Mouse (Mus musculus) small intestine, adult 2 months (tissue): Measurements from ENCODE around the gene Gm49405. TPM values are rescaled to one million over a fixed set of nuclear protein-coding genes. Genes with fewer than 3 reads are reported as not detected.
"Not testable (repeated sequence)": the region's sequence is repeated elsewhere in the genome, so short reads cannot be mapped to it uniquely, and the experiment has no call there.

Experiments
- H3K27ac ChIP-seq: fragments of 200-500 bp; 2 replicates; pipeline ENCODE4 v1.5.1; 2012; ENCODE audit warnings: low read depth, low read length, control low read depth, inconsistent platforms; ENCODE audit not compliant: insufficient read depth
- H3K27me3 ChIP-seq: fragments of 200-500 bp; 2 replicates; pipeline ENCODE4 v1.6.1; 2012; ENCODE audit warnings: mild to moderate bottlenecking, moderate library complexity, low read length, inconsistent platforms; ENCODE audit not compliant: control insufficient read depth, insufficient read depth
- H3K36me3 ChIP-seq: fragments of 200-500 bp; 2 replicates; pipeline ENCODE4 v1.6.1; 2012; ENCODE audit warnings: mild to moderate bottlenecking, low read length, control low read depth, inconsistent platforms; ENCODE audit not compliant: control insufficient read depth, insufficient read depth
- H3K4me1 ChIP-seq: fragments of 200-500 bp; 2 replicates; pipeline ENCODE4 v1.6.1; 2012; ENCODE audit warnings: low read length, inconsistent platforms, mixed read lengths; ENCODE audit not compliant: control insufficient read depth, insufficient read depth, insufficient read length
- H3K4me3 ChIP-seq: fragments of 200-500 bp; 2 replicates; pipeline ENCODE4 v1.5.1; 2012; ENCODE audit warnings: low read depth, mild to moderate bottlenecking, control low read depth, inconsistent platforms, low read length, moderate library complexity
- CTCF ChIP-seq: fragments of 200-500 bp; IDR thresholded peaks from 2 replicates; pipeline ENCODE4 v1.5.1; 2012; ENCODE audit warnings: low read depth, mild to moderate bottlenecking, control low read depth, inconsistent platforms, low read length, moderate library complexity, mixed read lengths; ENCODE audit not compliant: insufficient replicate concordance, insufficient read length; ENCODE audit errors: extremely low read depth
- POLR2A ChIP-seq: fragments of 200-500 bp; IDR thresholded peaks from 2 replicates; pipeline ENCODE4 v1.6.1; 2012; ENCODE audit warnings: low read depth, mild to moderate bottlenecking, control low read depth, inconsistent platforms, low read length, moderate library complexity
- WGBS: fragments of 180-500 bp; shearing (Covaris S2); methylation state at CpG from one replicate; pipeline ENCODE4 v1.1.7; 2018; 5-methylcytosine and 5-hydroxymethylcytosine counted together
- polyA plus RNA-seq: library from polyadenylated mRNA; depleted of rRNA; stranded (reverse); fragments of >200 nt; gene quantifications from 2 replicates; pipeline ENCODE4 v1.2.3, GENCODE M21; 2012

The Gm49405 gene
- polyA plus RNA-seq, 1 experiment = 0.90 TPM

DNA sequence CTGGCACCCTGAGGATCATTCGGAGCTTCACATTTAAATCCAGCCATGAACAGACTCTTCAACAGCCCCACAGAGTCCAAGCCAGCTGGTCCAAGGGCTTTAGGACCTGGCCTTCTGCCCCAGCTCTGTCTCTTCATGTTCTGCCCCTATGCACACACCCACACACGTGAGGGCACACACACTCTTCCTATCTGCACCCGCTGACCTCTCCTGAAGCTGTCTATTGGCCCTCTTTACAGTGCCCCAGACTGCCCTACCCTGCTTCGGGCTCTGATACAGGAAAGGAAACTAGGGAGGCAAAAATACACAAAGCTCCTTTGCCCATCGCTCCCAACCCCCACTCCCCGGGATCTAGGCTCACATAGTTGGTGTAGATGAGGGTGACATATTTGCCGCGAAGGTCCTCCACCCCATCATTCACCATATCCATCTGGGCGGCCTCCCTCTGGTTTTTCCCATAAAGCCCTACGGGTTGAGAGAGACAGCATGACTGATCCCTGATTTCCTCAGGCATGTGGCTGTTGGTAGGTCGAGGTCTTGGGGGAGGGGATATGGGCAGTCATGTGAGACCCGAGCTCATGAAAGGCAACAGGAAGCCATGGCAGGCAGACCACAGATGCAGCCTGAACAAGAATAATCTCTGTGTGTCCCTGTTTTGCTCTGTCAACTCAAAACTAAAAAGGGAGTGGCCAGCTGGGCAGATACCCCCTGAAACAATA is 36.1 kb downstream of the Gm49405 start:
- 29% methylated on average over 12 of the region's 12 CpGs for WGBS
- Histone ChIP-seq H3K4me3 (peak overlapping the region; percentile 55), H3K4me1 (peaks cover 19% of the 10 kb centered on the region), H3K27me3 (no peaks in the 10 kb centered on the region), H3K36me3 (peaks cover 6% of the 10 kb centered on the region), H3K27ac (peak overlapping the region; percentile 93)
- TF ChIP-seq POLR2A (0 out of 2 replicates have a peak, but pooled peaks have one; percentile 29), CTCF (no peak)

DNA sequence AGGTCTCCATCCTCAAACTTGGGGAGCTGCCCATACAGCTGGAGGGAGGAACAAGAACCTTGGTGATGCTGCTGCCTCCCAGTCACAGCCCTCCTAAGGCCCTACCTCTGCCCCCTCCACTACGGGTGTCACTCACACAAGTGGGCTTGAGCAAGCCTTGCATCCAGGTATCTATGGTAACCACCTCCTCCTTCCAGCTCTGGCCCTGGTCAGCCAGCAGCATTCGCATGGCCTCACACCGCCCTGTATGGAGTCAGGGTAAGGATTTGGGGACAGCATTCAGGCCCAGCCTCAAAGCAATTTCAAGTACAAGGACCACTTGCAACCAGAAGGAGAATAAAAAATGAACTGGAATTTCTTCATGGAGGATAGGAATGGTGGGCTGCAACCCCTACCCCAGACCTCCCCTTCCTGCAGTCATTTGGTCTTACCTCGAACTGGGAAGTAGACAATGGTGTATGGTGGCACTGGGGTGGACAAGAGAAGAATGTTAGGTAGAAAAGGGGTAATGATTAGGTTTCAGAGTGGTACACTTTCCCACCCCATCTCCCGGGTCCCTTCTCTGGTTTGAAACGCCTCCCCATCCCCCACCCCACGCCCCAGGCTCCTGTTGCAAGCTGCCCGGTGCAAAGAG is 36.8 kb downstream of the Gm49405 start:
- not testable (repeated sequence) for H3K36me3 ChIP-seq, H3K27me3 ChIP-seq
- Histone ChIP-seq H3K27ac (peak overlapping the region; percentile 65), H3K4me3 (peak overlapping the region; percentile 89), H3K4me1 (peaks cover 22% of the 10 kb centered on the region)
- 16% methylated on average over 7 of the region's 8 CpGs for WGBS

DNA sequence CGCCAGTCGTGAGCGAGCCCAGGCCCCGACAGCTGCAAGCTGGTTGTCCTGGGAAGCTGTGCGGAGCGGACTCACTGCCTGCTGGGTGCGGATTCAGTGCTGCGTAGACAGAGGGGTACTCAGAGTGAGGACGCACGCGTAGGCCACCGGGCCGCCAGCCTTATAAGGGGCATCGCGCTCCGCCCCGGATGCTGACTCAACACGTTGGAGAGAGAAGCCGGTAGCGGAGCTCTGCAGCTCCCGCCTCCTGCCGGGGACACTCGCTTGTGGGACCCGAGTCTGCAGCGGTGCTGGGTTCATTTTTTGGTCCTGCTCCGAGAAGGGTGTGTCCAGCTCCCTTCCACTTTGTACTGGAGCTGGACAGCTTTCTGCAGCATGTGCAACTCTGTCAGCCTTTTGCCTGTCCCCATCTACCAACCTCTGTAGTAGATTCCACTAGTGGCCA is 37.4 kb downstream of the Gm49405 start, which contains the start of gene Gstp1:
Gstp1 (minus strand) TSS at position 198 of the 445 bp plus-strand sequence.
- H3K4me3 ChIP-seq = peak within 1 kb of the TSS; percentile 89
- TF ChIP-seq POLR2A (peak; percentile 93), CTCF (peak; percentile 48; the same call in 1 of the 2 replicates)
- under 1% methylated on average over 26 of the region's 26 CpGs for WGBS
- peak within 1 kb of the TSS; percentile 93 for H3K27ac ChIP-seq
- H3K27me3 ChIP-seq = no peaks in the 10 kb centered on the region
- peaks cover 6% of the 10 kb centered on the region for H3K36me3 ChIP-seq
- peaks cover 20% of the 10 kb centered on the region; the same call in 1 of the 2 replicates for H3K4me1 ChIP-seq

DNA sequence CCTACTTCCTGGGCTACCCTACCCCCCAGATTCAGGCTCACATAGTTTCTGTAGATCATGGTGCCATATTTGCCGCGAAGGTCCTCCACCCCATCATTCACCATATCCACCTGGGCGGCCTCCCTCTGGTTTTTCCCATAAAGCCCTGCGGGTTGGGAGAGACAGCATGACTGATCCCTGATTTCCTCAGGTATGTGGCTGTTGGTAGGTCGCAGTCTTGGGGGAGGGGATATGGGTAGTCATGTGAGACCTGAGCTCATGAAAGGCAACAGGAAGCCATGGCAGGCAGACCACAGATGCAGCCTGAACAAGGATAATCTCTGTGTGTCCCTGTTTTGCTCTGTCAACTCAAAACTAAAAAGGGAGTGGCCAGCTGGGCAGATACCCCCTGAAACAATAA is 40.5 kb downstream of the Gm49405 start:
- 89% methylated on average over 5 of the region's 5 CpGs for WGBS
- H3K4me3 ChIP-seq, H3K27me3 ChIP-seq, H3K36me3 ChIP-seq, H3K4me1 ChIP-seq, H3K27ac ChIP-seq: not testable (repeated sequence)

DNA sequence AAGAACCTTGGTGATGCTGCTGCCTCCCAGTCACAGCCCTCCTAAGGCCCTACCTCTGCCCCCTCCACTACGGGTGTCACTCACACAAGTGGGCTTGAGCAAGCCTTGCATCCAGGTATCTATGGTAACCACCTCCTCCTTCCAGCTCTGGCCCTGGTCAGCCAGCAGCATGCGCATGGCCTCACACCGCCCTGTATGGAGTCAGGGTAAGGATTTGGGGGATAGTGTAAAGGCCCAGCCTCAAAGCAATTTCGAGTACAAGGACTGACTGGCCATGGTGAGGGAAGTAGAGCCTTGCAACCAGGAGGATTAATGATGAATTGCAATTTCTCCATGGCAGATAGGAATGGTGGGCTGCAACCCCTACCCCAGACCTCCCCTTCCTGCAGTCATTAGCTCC is 41.1 kb downstream of the Gm49405 start:
- Histone ChIP-seq H3K4me3 (peak overlapping the region; percentile 64), H3K27ac (peak overlapping the region; percentile 63)
- not testable (repeated sequence) for H3K4me1 ChIP-seq, H3K36me3 ChIP-seq, H3K27me3 ChIP-seq
- 89% methylated on average over 4 of the region's 4 CpGs for WGBS

DNA sequence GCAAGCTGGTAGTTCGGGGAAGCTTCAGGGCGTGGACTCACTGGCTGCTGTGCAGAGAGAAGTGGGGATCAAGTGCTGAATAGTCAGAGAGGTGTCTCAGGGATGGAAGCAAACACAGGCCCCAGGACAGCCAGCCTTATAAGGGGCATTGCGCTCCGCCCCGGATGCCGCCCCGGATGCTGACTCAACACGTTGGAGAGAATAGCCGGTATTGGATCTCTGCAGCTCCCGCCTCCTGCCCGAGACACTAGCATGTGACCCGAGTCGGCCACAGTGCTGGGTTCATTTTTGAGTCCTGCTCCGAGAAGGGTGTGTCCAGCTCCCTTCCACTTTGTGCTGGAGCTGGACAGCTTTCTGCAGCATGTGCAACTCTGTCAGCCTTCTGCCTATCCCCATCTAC is 41.7 kb downstream of the Gm49405 start:
- H3K27ac ChIP-seq = peak overlapping the region; percentile 64
- H3K27me3 ChIP-seq = no peaks in the 10 kb centered on the region
- H3K4me3 ChIP-seq = peak overlapping the region; percentile 64
- no peak for TF ChIP-seq CTCF
- TF ChIP-seq POLR2A = peak; percentile 52; the same call in 1 of the 2 replicates
- whole genome bisulfite sequencing = 35% methylated on average over 14 of the region's 14 CpGs
- no peaks in the 10 kb centered on the region for H3K36me3 ChIP-seq
- H3K4me1 ChIP-seq = peaks cover 10% of the 10 kb centered on the region

DNA sequence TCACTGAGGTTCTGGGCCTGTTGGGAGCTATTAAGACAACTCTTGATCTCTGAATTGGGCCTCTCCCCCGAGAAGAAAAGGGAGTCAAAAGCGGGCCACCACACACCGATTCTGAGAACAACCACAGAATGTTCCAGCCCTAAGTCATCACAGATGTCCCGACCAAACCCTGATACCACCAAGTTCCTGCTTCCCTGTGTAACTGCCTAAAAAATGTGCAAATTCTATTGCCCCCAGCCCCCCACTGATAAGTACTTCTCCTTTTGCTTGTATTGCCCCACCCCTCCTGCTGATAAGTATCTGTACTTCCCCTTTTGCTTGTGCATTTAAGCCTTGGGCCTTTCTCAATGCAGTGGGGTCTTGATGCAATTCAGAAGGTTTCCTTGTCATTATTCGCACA is 43.7 kb downstream of the Gm49405 start:
- not testable (repeated sequence) for H3K27me3 ChIP-seq, H3K36me3 ChIP-seq, H3K27ac ChIP-seq, H3K4me3 ChIP-seq
- WGBS = 82% methylated on average over 5 of the region's 5 CpGs
- peaks cover 13% of the 10 kb centered on the region for H3K4me1 ChIP-seq
